Mouse (Mus musculus) neutrophil, adult 5-6 weeks (primary cell): ENCODE data around the gene Enc1. TPM values are rescaled to one million over a fixed set of nuclear protein-coding genes. Genes with fewer than 3 reads are reported as not detected.

Experiments
- total RNA-seq: library from RNA; stranded (forward); fragments of 200-1000 nt; gene quantifications from 2 replicates; pipeline ENCODE4 v1.2.3, GENCODE M21; 2017

The Enc1 gene
- total RNA-seq, 1 experiment from 2014 or later: 4.1 TPM

Other genes with a start within 250 kb of the Enc1 start
- not detected in 2 replicates for gene 1700029F12Rik, start 206.7 kb upstream of the Enc1 start, total RNA-seq
- 0.23 and 0.25 TPM in 2 replicates for gene Fam169a, start 173.8 kb upstream of the Enc1 start, total RNA-seq
- gene Gm6169, start 141.9 kb upstream of the Enc1 start, total RNA-seq: 2.2 and 4.5 TPM in 2 replicates
- gene Gfm2, start 103.2 kb upstream of the Enc1 start, total RNA-seq: 50.8 and 59.4 TPM in 2 replicates
- 187 and 231 TPM in 2 replicates for gene Nsa2, start 103.2 kb upstream of the Enc1 start, total RNA-seq
- gene Hexb, start 42.7 kb upstream of the Enc1 start, total RNA-seq: 71.2 TPM in 2 replicates